Mouse (Mus musculus) induced T-regulatory cell, adult 2 months (primary cell): ENCODE data around the gene Klf16.
A peak's percentile ranks its signal among the peaks of the same experiment; 100 is the strongest.

Experiments used
- DNase-seq: peaks from one replicate; pipeline ENCODE4 v3.0.0-alpha.2; 2012; ENCODE audit warnings: low read depth

Klf16 gene

GRCm38 (mm10) chr10:80574896-80575295 is 2.2 kb downstream of the Klf16 start:
- no peak for DNase-seq

GRCm38 (mm10) chr10:80573944-80574343 is 3.2 kb downstream of the Klf16 start:
- DNase-seq: peak; percentile 42

- no peak for DNase-seq
These were observed 4.6 kb downstream of the Klf16 start for GRCm38 (mm10) chr10:80572477-80572876.

- DNase-seq: no peak
These were observed 6.0 kb downstream of the Klf16 start for GRCm38 (mm10) chr10:80570871-80571836.

- DNase-seq: no peak
These were observed 6.7 kb downstream of the Klf16 start for GRCm38 (mm10) chr10:80570419-80570818.

- peak; percentile 63 for DNase-seq
These were observed 7.5 kb downstream of the Klf16 start for GRCm38 (mm10) chr10:80569664-80570066.

- no peak for DNase-seq
These were observed 8.2 kb downstream of the Klf16 start for GRCm38 (mm10) chr10:80568876-80569275.

- peak; percentile 92 for DNase-seq
These were observed 10.6 kb downstream of the Klf16 start for GRCm38 (mm10) chr10:80566375-80567092.

- peak; percentile 99 for DNase-seq
These were observed 15.8 kb downstream of the Klf16 start, which contains the start of gene Rexo1 for GRCm38 (mm10) chr10:80561116-80561944. Rexo1 (minus strand) TSS chr10:80561560.

GRCm38 (mm10) chr10:80560621-80561020 is 16.5 kb downstream of the Klf16 start:
- no peak for DNase-seq

GRCm38 (mm10) chr10:80559431-80559830 is 17.7 kb downstream of the Klf16 start:
- no peak for DNase-seq

- DNase-seq: peak; percentile 74
These were observed 19.7 kb downstream of the Klf16 start for GRCm38 (mm10) chr10:80557346-80557965.

- DNase-seq: no peak
These were observed 23.1 kb downstream of the Klf16 start for GRCm38 (mm10) chr10:80553997-80554396.

- no peak for DNase-seq
These were observed 23.5 kb downstream of the Klf16 start for GRCm38 (mm10) chr10:80553575-80553974.

GRCm38 (mm10) chr10:80552364-80552763 is 24.8 kb downstream of the Klf16 start:
- DNase-seq: no peak

GRCm38 (mm10) chr10:80549279-80549678 is 27.8 kb downstream of the Klf16 start:
- DNase-seq: no peak

GRCm38 (mm10) chr10:80548428-80549006 is 28.6 kb downstream of the Klf16 start:
- DNase-seq: peak; percentile 68

- no peak for DNase-seq
These were observed 29.6 kb downstream of the Klf16 start for GRCm38 (mm10) chr10:80547539-80547938.

GRCm38 (mm10) chr10:80546945-80547344 is 30.2 kb downstream of the Klf16 start:
- no peak for DNase-seq

- no peak for DNase-seq
These were observed 31.5 kb downstream of the Klf16 start for GRCm38 (mm10) chr10:80545590-80545989.

- no peak for DNase-seq
These were observed 33.2 kb downstream of the Klf16 start for GRCm38 (mm10) chr10:80543873-80544272.
